Mouse (Mus musculus): ENCODE measurements at regions not wholly inside any gene's neighbourhood (a gene's known extent, or its start where the extent isn't known, plus 50 kb on each side); places are given as distances from the start of the nearest gene placed in this dataset.

DNA sequence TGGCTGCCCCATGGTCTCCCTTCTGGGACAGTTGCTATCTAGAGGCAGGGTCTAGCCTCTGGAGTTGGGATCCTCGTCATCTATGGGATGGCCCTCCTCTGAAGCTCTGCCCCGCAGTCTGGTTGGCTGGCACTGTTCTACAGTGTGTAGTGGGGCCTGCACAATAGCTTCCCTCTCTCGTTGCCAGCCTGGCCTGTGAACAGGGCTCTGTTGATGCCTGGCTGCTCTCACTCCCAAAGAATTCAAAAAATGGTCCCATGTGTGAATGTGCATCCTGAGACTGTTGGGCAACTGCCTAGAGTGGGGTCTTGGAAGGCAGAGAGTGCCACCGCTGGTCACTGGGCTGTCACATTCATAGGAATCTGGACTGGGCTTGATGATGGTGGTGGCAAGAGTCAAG lies 53.8 kb upstream of the Ccnd1 start:
- no peaks in the 10 kb centered on the region for H3K27me3 ChIP-seq (ENCODE audit: control insufficient read depth, insufficient read depth, low read length)
- no peaks in the 10 kb centered on the region for H3K79me2 ChIP-seq (ENCODE audit: control insufficient read depth, insufficient read depth, low read length)
- H3K9ac ChIP-seq (ENCODE audit: low read depth, low read length) = no peak overlapping the region
- WGBS = 97% methylated on average over 4 of the region's 4 CpGs
- H3K27ac ChIP-seq (replicated peaks; ENCODE audit: insufficient read depth, low read depth, low read length) = no peak overlapping the region
- no peaks in the 10 kb centered on the region for H3K36me3 ChIP-seq (ENCODE audit: control insufficient read depth, insufficient read depth, low read length)
- no peak for DNase-seq (ENCODE audit: extremely low read depth, low read depth, low spot score)
- TF ChIP-seq POLR2A (IDR thresholded peaks at IDR 0.05; ENCODE audit: extremely low read depth, insufficient read depth, low read length) (no peak), CTCF (IDR thresholded peaks at IDR 0.05; ENCODE audit: low read depth, low read length) (no peak)
- H3K4me1 ChIP-seq (ENCODE audit: control insufficient read depth, insufficient read depth, low read length) = 0 out of 2 replicates have a peak, but pooled peaks cover 3% of the 10 kb centered on the region
- no peak overlapping the region for H3K4me3 ChIP-seq (ENCODE audit: insufficient read depth, low read depth, low read length)

DNA sequence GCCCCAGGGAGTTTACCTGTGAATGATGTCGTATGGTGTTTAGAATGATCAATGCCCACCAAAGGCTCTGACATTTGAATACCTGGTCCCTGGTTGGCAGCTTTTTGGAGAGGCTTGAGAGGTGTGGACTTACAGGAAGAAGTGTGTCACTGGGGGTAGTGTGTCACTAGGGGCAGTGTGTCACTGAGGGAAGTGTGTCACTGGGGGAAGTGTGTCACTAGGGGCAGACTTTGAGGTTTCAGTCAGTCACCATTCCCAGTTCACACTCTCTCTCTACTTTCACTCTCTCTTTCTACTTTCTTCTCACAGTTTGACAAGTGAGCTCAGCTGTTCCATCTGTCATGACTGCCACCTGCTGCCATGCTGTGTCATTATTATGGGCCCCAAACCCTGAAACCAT lies 52.0 kb upstream of the Ccnd1 start:
- TF ChIP-seq POLR2A (IDR thresholded peaks at IDR 0.05; ENCODE audit: extremely low read depth, insufficient read depth, low read length) (no peak), CTCF (IDR thresholded peaks at IDR 0.05; ENCODE audit: low read depth, low read length) (peak; percentile 13; the same call in 1 of the 2 replicates)
- WGBS = 95% methylated on average over 1 of the region's 1 CpGs
- no peaks in the 10 kb centered on the region for H3K36me3 ChIP-seq (ENCODE audit: control insufficient read depth, insufficient read depth, low read length)

More for the DNA sequence above, 52.0 kb upstream of the Ccnd1 start:
- Histone ChIP-seq H3K9ac (ENCODE audit: low read depth, low read length) (no peak overlapping the region), H3K79me2 (ENCODE audit: control insufficient read depth, insufficient read depth, low read length) (no peaks in the 10 kb centered on the region), H3K27me3 (ENCODE audit: control insufficient read depth, insufficient read depth, low read length) (no peaks in the 10 kb centered on the region), H3K4me3 (ENCODE audit: insufficient read depth, low read depth, low read length) (no peak overlapping the region), H3K27ac (replicated peaks; ENCODE audit: insufficient read depth, low read depth, low read length) (no peak overlapping the region), H3K4me1 (ENCODE audit: control insufficient read depth, insufficient read depth, low read length) (0 out of 2 replicates have a peak, but pooled peaks cover 3% of the 10 kb centered on the region)
- DNase-seq (ENCODE audit: extremely low read depth, low read depth, low spot score) = peak; percentile 14

Measured in liver, adult 2 months (tissue).